Mouse (Mus musculus) v-Abl transformed pro-B cells (cell line): ENCODE results near the gene Nid1.
"Not testable (repeated sequence)": the region's sequence is repeated elsewhere in the genome, so short reads cannot be mapped to it uniquely, and the experiment has no call there.

Experiments
- in situ Hi-C, 2 experiments: fragments of 400-800 bp; cut with MboI; formaldehyde crosslinking; loops; one replicate each; pipeline ENCODE4 v1.15.1; 2025; ENCODE audit not compliant: unreplicated experiment in 2 of 2

The Nid1 gene

GRCm38 (mm10) chr13:13437460-13438015 lies at the start of gene Nid1:
Gene Nid1, plus strand, starts transcription at chr13:13437551.
- in situ Hi-C loops = not testable (repeated sequence)

- in situ Hi-C loops = not testable (repeated sequence)
Measured at GRCm38 (mm10) chr13:13393228-13394095, 43.9 kb upstream of the Nid1 start, which contains the start of gene Gpr137b. Gene Gpr137b, minus strand, starts transcription at chr13:13394014.

GRCm38 (mm10) chr13:13394096-13394395 lies 43.3 kb upstream of the Nid1 start:
- in situ Hi-C loops = not testable (repeated sequence)

- in situ Hi-C loops = loop anchor here in 1 of 2 experiments (25.0 kb wide), 1 partner anchor 164 kb away; no protein-coding TSS in a partner anchor
Measured at GRCm38 (mm10) chr13:13400851-13401250, 36.5 kb upstream of the Nid1 start.

GRCm38 (mm10) chr13:13402818-13403217 lies 34.5 kb upstream of the Nid1 start:
- in situ Hi-C loops = loop anchor here in 1 of 2 experiments (25.0 kb wide), 1 partner anchor 166 kb away; no protein-coding TSS in a partner anchor

GRCm38 (mm10) chr13:13403366-13403765 lies 34.0 kb upstream of the Nid1 start:
- in situ Hi-C loops = loop anchor here in 1 of 2 experiments (25.0 kb wide), 1 partner anchor 166 kb away; no protein-coding TSS in a partner anchor

- in situ Hi-C loops = loop anchor here in 1 of 2 experiments (25.0 kb wide), 1 partner anchor 167 kb away; no protein-coding TSS in a partner anchor
Measured at GRCm38 (mm10) chr13:13403839-13404238, 33.5 kb upstream of the Nid1 start.

- in situ Hi-C loops = loop anchor here in 1 of 2 experiments (25.0 kb wide), 1 partner anchor 167 kb away; no protein-coding TSS in a partner anchor
Measured at GRCm38 (mm10) chr13:13404517-13405155, 32.7 kb upstream of the Nid1 start.

GRCm38 (mm10) chr13:13405511-13405910 lies 31.8 kb upstream of the Nid1 start:
- in situ Hi-C loops = loop anchor here in 1 of 2 experiments (25.0 kb wide), 1 partner anchor 168 kb away; no protein-coding TSS in a partner anchor

- in situ Hi-C loops = loop anchor here (10.0 to 25.0 kb wide), 3 partner anchors 89 to 479 kb away; no protein-coding TSS in a partner anchor
Measured at GRCm38 (mm10) chr13:13414206-13414605, 23.1 kb upstream of the Nid1 start.

- in situ Hi-C loops = loop anchor here (5.0 to 25.0 kb wide), 5 partner anchors 91 to 488 kb away; no protein-coding TSS in a partner anchor
Measured at GRCm38 (mm10) chr13:13415120-13416006, 22.0 kb upstream of the Nid1 start.

GRCm38 (mm10) chr13:13416007-13416337 lies 21.4 kb upstream of the Nid1 start:
- in situ Hi-C loops = loop anchor here (5.0 to 25.0 kb wide), 5 partner anchors 91 to 489 kb away; no protein-coding TSS in a partner anchor

- in situ Hi-C loops = loop anchor here (5.0 to 25.0 kb wide), 5 partner anchors 94 to 492 kb away; no protein-coding TSS in a partner anchor
Measured at GRCm38 (mm10) chr13:13418859-13419258, 18.5 kb upstream of the Nid1 start.

GRCm38 (mm10) chr13:13423301-13423700 lies 14.1 kb upstream of the Nid1 start:
- in situ Hi-C loops = loop anchor here in 1 of 2 experiments (25.0 kb wide), 1 partner anchor 186 kb away; no protein-coding TSS in a partner anchor

GRCm38 (mm10) chr13:13436161-13436560 lies 1.2 kb upstream of the Nid1 start:
- in situ Hi-C loops = not testable (repeated sequence)

GRCm38 (mm10) chr13:13438112-13438953 lies 982 bp downstream of the Nid1 start:
- in situ Hi-C loops = not testable (repeated sequence)

- in situ Hi-C loops = not testable (repeated sequence)
Measured at GRCm38 (mm10) chr13:13445601-13446000, 8.2 kb downstream of the Nid1 start.

- in situ Hi-C loops = not testable (repeated sequence)
Measured at GRCm38 (mm10) chr13:13446711-13447443, 9.5 kb downstream of the Nid1 start.
